Mouse (Mus musculus) thymus, adult 2 months (tissue): ENCODE results near the gene Efna1. TPM values are rescaled to one million over a fixed set of nuclear protein-coding genes. Genes with fewer than 3 reads are reported as not detected.

ENCODE experiments used
- DNase-seq: peaks from one replicate; pipeline ENCODE4 v3.0.0; 2021
- H3K27ac ChIP-seq: fragments of 200-500 bp; 2 replicates; pipeline ENCODE4 v1.5.1; 2012; ENCODE audit warnings: low read length, control low read depth; ENCODE audit not compliant: control insufficient read depth, insufficient read depth
- H3K27me3 ChIP-seq: fragments of 200-500 bp; 2 replicates; pipeline ENCODE4 v1.6.1; 2012; ENCODE audit warnings: mild to moderate bottlenecking, low read length, moderate library complexity, mixed read lengths; ENCODE audit not compliant: control insufficient read depth, insufficient read depth
- H3K36me3 ChIP-seq: fragments of 200-500 bp; 2 replicates; pipeline ENCODE4 v1.6.1; 2012; ENCODE audit warnings: mild to moderate bottlenecking, low read length, moderate library complexity; ENCODE audit not compliant: control insufficient read depth, insufficient read depth
- H3K4me1 ChIP-seq: fragments of 200-500 bp; replicated peaks from 2 replicates; pipeline ENCODE4 v1.6.1; 2012; ENCODE audit warnings: low read length; ENCODE audit not compliant: control insufficient read depth, insufficient read depth
- H3K4me3 ChIP-seq: fragments of 200-500 bp; 2 replicates; pipeline ENCODE4 v1.5.1; 2012; ENCODE audit warnings: mild to moderate bottlenecking, low read length, control low read depth, moderate library complexity; ENCODE audit not compliant: control insufficient read depth, insufficient read depth
- CTCF ChIP-seq: fragments of 200-500 bp; IDR thresholded peaks from 2 replicates; pipeline ENCODE4 v1.5.1; 2012; ENCODE audit warnings: mild to moderate bottlenecking, control low read depth, low read length, moderate library complexity, borderline replicate concordance; ENCODE audit not compliant: control insufficient read depth, poor library complexity, insufficient read depth; ENCODE audit errors: extremely low read depth
- POLR2A ChIP-seq: fragments of 200-500 bp; IDR thresholded peaks from 2 replicates; pipeline ENCODE4 v1.6.1; 2012; ENCODE audit warnings: mild to moderate bottlenecking, low read length, control low read depth, moderate library complexity; ENCODE audit not compliant: control insufficient read depth, poor library complexity, insufficient read depth; ENCODE audit errors: extremely low read depth
- WGBS: fragments of 180-500 bp; shearing (Covaris S2); methylation state at CpG from one replicate; pipeline ENCODE4 v1.1.7; 2018; 5-methylcytosine and 5-hydroxymethylcytosine counted together
- polyA plus RNA-seq: library from polyadenylated mRNA; depleted of rRNA; stranded (reverse); fragments of >200 nt; gene quantifications from 2 replicates; pipeline ENCODE4 v1.2.3, GENCODE M21; 2012

Efna1 gene
- polyA plus RNA-seq, 1 experiment: 9.7 TPM

- 88% methylated on average over 2 of the region's 2 CpGs for WGBS
- DNase-seq: no peak
- H3K27ac ChIP-seq: no peak overlapping the region
- no peak for TF ChIP-seq CTCF
- TF ChIP-seq POLR2A: no peak
- peaks cover 16% of the 10 kb centered on the region for H3K4me1 ChIP-seq
- no peaks in the 10 kb centered on the region for H3K27me3 ChIP-seq
- H3K4me3 ChIP-seq: no peak overlapping the region
- no peaks in the 10 kb centered on the region for H3K36me3 ChIP-seq
These were observed 50.4 kb downstream of the Efna1 start for GRCm38 (mm10) chr3:89230561-89230960.

GRCm38 (mm10) chr3:89229276-89229675, 51.7 kb downstream of the Efna1 start:
- WGBS: 96% methylated on average over 4 of the region's 4 CpGs
- H3K4me3 ChIP-seq: no peak overlapping the region
- H3K4me1 ChIP-seq: peaks cover 16% of the 10 kb centered on the region
- TF ChIP-seq CTCF (no peak), POLR2A (no peak)
- H3K36me3 ChIP-seq: no peaks in the 10 kb centered on the region
- no peaks in the 10 kb centered on the region for H3K27me3 ChIP-seq
- H3K27ac ChIP-seq: no peak overlapping the region
- no peak for DNase-seq

DNA sequence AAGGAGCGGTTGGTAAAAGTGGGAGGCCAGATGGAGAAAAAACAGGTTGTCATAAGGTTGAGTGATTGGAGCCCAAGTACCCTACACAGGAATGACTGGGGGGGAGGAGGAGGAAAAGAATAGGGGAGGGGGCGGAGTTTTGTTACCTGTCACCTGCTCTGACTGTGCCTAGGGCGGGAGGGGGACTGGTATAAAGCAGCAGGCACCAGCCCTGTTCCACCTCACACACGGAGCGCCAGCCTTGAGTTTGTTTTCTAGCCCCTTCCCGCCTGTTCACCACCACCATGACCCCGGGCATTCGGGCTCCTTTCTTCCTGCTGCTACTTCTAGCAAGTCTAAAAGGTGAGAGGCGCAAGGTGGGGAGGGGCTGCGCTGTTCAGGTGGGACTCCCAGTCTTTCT, 52.1 kb downstream of the Efna1 start, which contains the start of gene Muc1:
Gene Muc1 (plus strand): TSS at position 222 of the 400 bp plus-strand sequence.
- TF ChIP-seq POLR2A (no peak), CTCF (no peak)
- H3K36me3 ChIP-seq: no peaks in the 10 kb centered on the region
- H3K4me1 ChIP-seq: peaks cover 16% of the 10 kb centered on the region
- no peak for DNase-seq
- H3K27ac ChIP-seq: no peak within 1 kb of the TSS
- WGBS: 69% methylated on average over 10 of the region's 10 CpGs
- no peaks in the 10 kb centered on the region for H3K27me3 ChIP-seq
- peak within 1 kb of the TSS; percentile 49 for H3K4me3 ChIP-seq

DNA sequence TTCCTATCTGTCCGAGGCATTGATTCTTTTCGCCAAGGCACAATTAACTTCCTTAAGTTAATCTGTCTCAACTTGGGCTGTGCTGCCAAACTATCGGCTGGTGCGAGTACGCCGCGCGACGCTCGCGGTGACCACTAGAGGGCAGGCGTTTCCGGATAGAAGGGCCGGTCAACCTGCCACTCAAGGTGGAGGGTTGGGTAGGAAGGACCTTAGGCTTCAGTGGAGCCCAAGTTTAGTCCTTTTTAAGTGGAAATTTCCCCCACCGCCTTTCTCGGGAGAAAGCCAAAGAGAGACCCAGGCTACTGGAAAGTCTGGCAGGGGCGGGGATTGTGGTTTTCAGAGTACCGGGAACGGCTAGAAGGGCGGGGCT, 52.8 kb downstream of the Efna1 start:
- no peak for TF ChIP-seq POLR2A
- TF ChIP-seq CTCF: peak; percentile 96
- DNase-seq: peak; percentile 90
- no peaks in the 10 kb centered on the region for H3K36me3 ChIP-seq
- peak overlapping the region; percentile 49 for H3K4me3 ChIP-seq
- peaks cover 16% of the 10 kb centered on the region for H3K4me1 ChIP-seq
- no peak overlapping the region for H3K27ac ChIP-seq
- WGBS: under 1% methylated on average over 20 of the region's 20 CpGs
- no peaks in the 10 kb centered on the region for H3K27me3 ChIP-seq

DNA sequence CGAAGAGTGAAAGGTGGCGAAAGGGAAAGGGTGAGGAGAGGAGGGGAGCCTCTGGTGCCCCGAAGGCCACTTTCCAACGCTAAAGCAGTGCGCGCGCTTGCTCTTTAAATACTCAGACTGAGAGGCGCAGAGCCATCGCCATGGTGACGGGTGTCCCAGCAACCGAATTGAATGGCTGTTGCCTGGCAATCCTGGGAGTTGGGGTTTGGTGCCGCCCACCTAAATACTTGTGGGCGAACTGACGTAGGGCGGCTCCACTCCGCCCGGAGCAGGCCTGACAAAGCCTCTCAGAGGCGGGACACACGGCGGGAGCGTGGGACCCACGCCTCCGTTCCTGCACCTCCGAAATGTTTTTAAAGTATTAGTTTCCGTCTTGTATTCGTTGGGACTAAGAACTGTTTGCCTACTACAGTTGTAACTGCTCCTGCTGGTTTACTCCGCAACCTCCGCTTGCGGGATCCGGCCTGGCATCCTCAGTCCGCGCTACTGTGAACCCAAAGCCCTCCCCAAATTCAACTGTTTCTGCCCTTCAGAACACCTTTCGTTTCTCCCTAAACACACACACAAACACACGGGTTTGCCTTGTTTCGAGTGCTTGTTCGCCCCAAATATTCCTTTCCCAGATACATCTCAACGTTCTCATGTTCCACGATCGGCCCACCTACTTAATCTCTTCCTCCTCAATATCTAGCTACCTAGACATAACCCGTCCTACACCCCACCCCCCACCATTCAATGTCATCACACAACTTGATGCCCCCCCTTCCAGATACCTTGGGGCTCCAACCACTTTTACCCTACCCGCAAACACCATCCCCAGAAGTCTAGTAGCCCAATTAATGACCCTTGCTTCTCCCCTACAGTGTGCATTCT, 53.4 kb downstream of the Efna1 start:
- Histone ChIP-seq H3K4me1 (peaks cover 16% of the 10 kb centered on the region), H3K27ac (no peak overlapping the region), H3K36me3 (no peaks in the 10 kb centered on the region), H3K4me3 (peak overlapping the region; percentile 24), H3K27me3 (no peaks in the 10 kb centered on the region)
- 2% methylated on average over 41 of the region's 41 CpGs for WGBS
- 0 out of 2 replicates have a peak, but pooled peaks have one; percentile 24 for TF ChIP-seq POLR2A
- TF ChIP-seq CTCF: 0 out of 2 replicates have a peak, but pooled peaks have one; percentile 14
- DNase-seq: peak; percentile 51

DNA sequence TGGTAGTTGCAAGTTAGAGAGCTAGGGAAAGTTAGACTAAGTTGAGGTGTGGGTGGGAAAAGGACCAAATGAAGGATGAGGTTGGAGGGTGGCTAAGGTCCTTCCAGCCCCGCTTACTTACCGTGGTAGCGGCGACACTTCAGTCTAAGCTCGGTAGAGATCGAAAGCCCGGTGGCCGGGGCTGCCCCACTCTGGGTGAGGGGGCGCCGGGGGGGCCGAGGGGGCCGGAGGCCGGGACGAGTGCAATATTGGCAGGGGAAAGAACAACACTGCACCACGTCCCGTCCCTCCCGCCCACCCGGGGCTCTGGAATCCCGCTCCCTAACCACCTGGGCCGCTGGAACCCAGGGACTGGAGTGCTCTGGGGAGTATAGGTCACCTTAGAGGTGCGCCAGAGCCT, 54.0 kb downstream of the Efna1 start, which contains the start of gene Mtx1:
Gene Mtx1 (minus strand): TSS at position 189 of the 400 bp plus-strand sequence.
- H3K27ac ChIP-seq: no peak within 1 kb of the TSS
- no peaks in the 10 kb centered on the region for H3K36me3 ChIP-seq
- H3K27me3 ChIP-seq: no peaks in the 10 kb centered on the region
- H3K4me3 ChIP-seq: peak within 1 kb of the TSS; percentile 24
- no peak for TF ChIP-seq POLR2A
- 20% methylated on average over 21 of the region's 21 CpGs for WGBS
- DNase-seq: no peak
- H3K4me1 ChIP-seq: peaks cover 16% of the 10 kb centered on the region
